Mouse (Mus musculus): ENCODE data around the gene Gm20379.

Gm20379 gene

GRCm38 (mm10) chr13:92336857-92337256, 31.1 kb downstream of the Gm20379 start:
- no peak for DNase-seq (ENCODE audit: low spot score in 2 of 2)

GRCm38 (mm10) chr13:92337773-92338462, 32.1 kb downstream of the Gm20379 start:
- DNase-seq (ENCODE audit: low spot score in 2 of 2), result no peak

GRCm38 (mm10) chr13:92339787-92340186, 34.0 kb downstream of the Gm20379 start:
- DNase-seq (ENCODE audit: low spot score in 2 of 2), result no peak

- DNase-seq (ENCODE audit: low spot score in 2 of 2), result no peak
Measured at GRCm38 (mm10) chr13:92344033-92344432, 38.3 kb downstream of the Gm20379 start.

DNA sequence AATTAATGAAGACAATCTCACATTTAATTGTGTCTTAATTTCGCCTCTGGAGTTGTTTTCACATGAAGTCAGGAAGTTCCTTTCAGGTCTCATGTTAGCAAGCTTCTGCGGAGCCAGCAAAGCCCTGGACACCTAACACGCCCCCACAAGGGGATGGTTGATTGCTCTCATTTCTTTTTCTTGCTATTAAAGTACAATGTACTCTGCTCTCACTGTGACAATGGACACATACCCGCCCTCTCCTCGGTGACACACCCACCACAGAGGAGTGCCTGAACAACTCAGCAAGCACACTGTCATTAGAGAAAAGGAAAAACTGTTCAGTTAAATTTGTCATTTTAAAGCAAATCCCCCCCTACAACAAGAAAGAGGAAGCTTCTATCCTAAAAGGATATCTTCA, 40.6 kb downstream of the Gm20379 start:
- DNase-seq (ENCODE audit: low spot score in 2 of 2), result no peak

DNA sequence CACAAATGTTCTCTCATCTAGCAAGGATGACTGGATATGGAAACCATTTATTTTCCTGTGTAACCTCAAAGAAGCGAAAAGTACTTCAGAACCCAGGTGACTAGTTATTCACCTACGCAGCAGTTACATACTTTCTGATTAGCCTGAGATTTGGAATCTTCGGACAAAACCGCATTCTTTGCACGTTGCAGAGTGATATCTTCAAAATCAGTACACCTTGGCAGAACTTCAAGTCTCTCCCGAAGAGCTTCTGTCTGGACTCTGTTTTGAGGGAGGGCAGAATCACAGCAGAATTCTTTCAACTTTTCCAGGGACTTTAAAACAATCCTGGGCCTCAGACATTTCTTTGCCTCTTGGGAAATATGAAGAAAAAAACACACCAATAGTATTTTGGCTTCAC, 45.3 kb downstream of the Gm20379 start:
- DNase-seq (ENCODE audit: low spot score in 2 of 2), result no peak

DNA sequence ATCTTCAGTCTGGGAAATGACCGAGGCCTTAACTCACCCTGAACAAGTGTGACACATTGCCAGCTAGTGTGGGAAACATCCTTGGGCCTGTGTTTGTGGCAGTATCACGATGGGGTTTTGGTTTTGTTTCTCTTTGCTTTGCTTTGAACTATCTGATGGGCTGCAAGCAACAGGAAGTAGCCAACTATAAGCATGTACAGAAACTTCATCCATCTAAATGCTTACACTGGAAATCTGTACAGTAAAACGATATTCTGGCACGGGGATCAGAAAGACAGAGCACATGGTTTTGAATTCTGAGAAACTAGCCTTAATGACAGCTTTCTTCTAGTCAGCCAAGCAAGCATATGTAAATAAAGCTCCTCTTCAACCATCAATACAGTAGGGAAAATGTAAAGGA, 48.2 kb downstream of the Gm20379 start:
- no peak for DNase-seq (ENCODE audit: low spot score in 2 of 2)

DNA sequence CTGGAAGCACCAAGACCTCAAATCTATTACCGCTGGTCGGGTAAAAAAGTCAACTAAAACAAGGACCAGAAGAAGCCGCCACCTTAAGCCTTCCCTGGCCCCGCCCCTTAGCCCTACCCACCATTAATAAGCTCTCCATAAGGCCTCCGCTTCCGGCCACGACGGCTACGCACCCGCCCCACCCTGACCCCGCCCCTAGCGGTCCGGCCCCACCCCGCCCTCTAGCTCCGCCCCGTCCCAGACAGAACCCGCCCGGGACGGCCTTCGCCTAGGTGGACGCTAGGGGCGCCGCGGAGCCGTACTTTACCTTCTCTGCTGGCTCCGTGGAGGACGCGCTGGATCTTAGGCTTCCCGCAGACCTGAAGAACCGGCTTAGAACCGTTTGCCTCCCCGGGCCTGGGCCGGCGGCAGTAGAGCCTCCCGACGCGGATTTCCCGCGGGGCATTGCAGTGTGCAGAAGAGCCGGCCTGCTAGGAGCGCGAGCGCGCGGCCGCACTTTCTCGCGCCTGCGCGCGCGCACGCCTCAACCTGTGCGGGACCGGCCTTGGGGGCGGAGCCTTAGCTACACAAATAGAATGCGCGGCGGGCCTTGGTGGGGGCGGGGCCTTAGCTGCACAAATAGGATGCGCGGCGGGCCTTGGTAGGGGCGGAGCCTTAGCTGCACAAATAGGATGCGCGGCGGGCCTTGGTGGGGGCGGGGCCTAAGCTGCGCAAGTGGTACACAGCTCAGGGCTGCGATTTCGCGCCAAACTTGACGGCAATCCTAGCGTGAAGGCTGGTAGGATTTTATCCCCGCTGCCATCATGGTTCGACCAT, 48.9 kb downstream of the Gm20379 start, which contains the start of the genes Dhfr and Msh3:
Gene Dhfr, plus strand, starts transcription at position 271 of the 816 bp plus-strand sequence.
Gene Msh3, minus strand, starts transcription at position 548 of the 816 bp plus-strand sequence.
- peak; percentile 96 to 97 for DNase-seq (ENCODE audit: low spot score in 2 of 2)

DNA sequence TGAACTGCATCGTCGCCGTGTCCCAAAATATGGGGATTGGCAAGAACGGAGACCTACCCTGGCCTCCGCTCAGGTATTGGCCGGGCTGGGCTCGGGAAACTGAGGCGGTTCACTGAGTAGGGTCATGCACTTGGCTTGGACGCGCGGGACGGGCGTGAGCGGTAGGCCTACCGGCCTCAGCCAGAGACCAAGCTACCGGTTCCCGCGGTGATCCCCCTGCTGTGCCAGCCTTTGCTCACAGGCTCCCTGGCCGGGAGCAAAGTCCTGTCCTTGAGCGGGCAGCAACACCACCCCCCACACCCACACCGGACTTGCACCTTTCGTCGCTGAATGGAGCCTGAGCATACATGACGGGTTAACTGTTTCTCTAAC, 49.5 kb downstream of the Gm20379 start:
- peak in 1 of 2 experiments; percentile 59 for DNase-seq (ENCODE audit: low spot score in 2 of 2)

GRCm38 (mm10) chr13:92356376-92356775, 50.6 kb downstream of the Gm20379 start:
- no peak for DNase-seq (ENCODE audit: low spot score in 2 of 2)

All from frontal cortex, postnatal 10 days (tissue).